Mouse (Mus musculus): ENCODE data around the gene Efna5.

- TF ChIP-seq GATA1 (IDR thresholded peaks at IDR 0.05; ENCODE audit: borderline replicate concordance, low read length), result no peak
- TF ChIP-seq CTCF (IDR thresholded peaks at IDR 0.05; ENCODE audit: low read depth, low read length), result no peak
- no peak for TF ChIP-seq GATA2 (IDR thresholded peaks at IDR 0.05; ENCODE audit: borderline replicate concordance, low read depth, low read length)
Measured at GRCm38 (mm10) chr17:62852822-62853608, 28.1 kb downstream of the Efna5 start.
